Mouse (Mus musculus) limb, embryonic 14.5 days (tissue): ENCODE measurements around the gene Fen1. TPM values are rescaled to one million over a fixed set of nuclear protein-coding genes. Genes with fewer than 3 reads are reported as not detected.

Experiments
- ATAC-seq: fragments of 200-750 bp; cut with Nextera tagmentation; 2 replicates; pipeline ENCODE4 v1.8.0; 2017; ENCODE audit warnings: low read depth, moderate number of reproducible peaks, moderate TSS enrichment; ENCODE audit not compliant: low FRiP score
- DNase-seq: peaks from one replicate; pipeline ENCODE4 v3.0.0-alpha.2; 2015; ENCODE audit warnings: low spot score
- H3K27ac ChIP-seq: fragments of 300-500 bp; sonication (generic); replicated peaks from 2 replicates; pipeline ENCODE4 v1.5.1; 2014; ENCODE audit warnings: low read depth, mild to moderate bottlenecking, low read length, moderate library complexity, mixed read lengths
- H3K27me3 ChIP-seq: fragments of 300-500 bp; sonication (generic); 2 replicates; pipeline ENCODE4 v1.6.1; 2014; ENCODE audit warnings: low read length, mixed read lengths; ENCODE audit not compliant: control insufficient read depth, insufficient read depth
- H3K36me3 ChIP-seq: fragments of 300-500 bp; sonication (generic); 2 replicates; pipeline ENCODE4 v1.6.1; 2014; ENCODE audit warnings: mild to moderate bottlenecking, low read length, moderate library complexity, mixed read lengths; ENCODE audit not compliant: control insufficient read depth, insufficient read depth
- H3K4me1 ChIP-seq: fragments of 300-500 bp; sonication (generic); 2 replicates; pipeline ENCODE4 v1.6.1; 2014; ENCODE audit warnings: antibody characterized with exemption, low read length, mixed read lengths; ENCODE audit not compliant: control insufficient read depth, insufficient read depth
- H3K4me2 ChIP-seq: fragments of 300-500 bp; sonication (generic); replicated peaks from 2 replicates; pipeline ENCODE4 v1.6.1; 2014; ENCODE audit warnings: low read depth, mild to moderate bottlenecking, low read length, moderate library complexity; ENCODE audit not compliant: severe bottlenecking
- H3K4me3 ChIP-seq: fragments of 300-500 bp; sonication (generic); replicated peaks from 2 replicates; pipeline ENCODE4 v1.5.1; 2014; ENCODE audit warnings: low read length
- H3K9ac ChIP-seq: fragments of 300-500 bp; sonication (generic); 2 replicates; pipeline ENCODE4 v1.6.1; 2014; ENCODE audit warnings: mild to moderate bottlenecking, low read depth, low read length, moderate library complexity; ENCODE audit not compliant: severe bottlenecking
- H3K9me3 ChIP-seq: fragments of 300-500 bp; sonication (generic); 2 replicates; pipeline ENCODE4 v1.6.1; 2016; ENCODE audit warnings: low read length; ENCODE audit not compliant: control insufficient read depth
- POLR2A ChIP-seq: fragments of 200-500 bp; IDR thresholded peaks from 2 replicates; pipeline ENCODE4 v1.8.0; 2012; ENCODE audit warnings: inconsistent platforms, mild to moderate bottlenecking, moderate library complexity, borderline replicate concordance; ENCODE audit not compliant: insufficient read depth, insufficient read length; ENCODE audit errors: extremely low read depth
- WGBS: fragments of 180-500 bp; shearing (Covaris S2); extraction: QIAGEN DNeasy Blood & Tissue Kit; methylation state at CpG from one replicate; pipeline ENCODE4 v1.1.7; 2014; 5-methylcytosine and 5-hydroxymethylcytosine counted together
- polyA plus RNA-seq, 2 experiments: library from polyadenylated mRNA; depleted of rRNA in 1 of 2; stranded (reverse) in 1 of 2; unstranded in 1 of 2; fragments of >200 nt; fragmentation: Nextera tagmentation in 1 of 2; extraction: Ambion mirVana in 1 of 2; gene quantifications; 2 replicates each; pipeline versions ENCODE4 v1.2.1 to v1.2.3; 2012 to 2014

Gene Fen1
- polyA plus RNA-seq, 2 experiments: 40.8 to 58.2 TPM

- Histone ChIP-seq H3K36me3 (no peaks in the 10 kb centered on the region), H3K4me2 (no peak overlapping the region), H3K27me3 (no peaks in the 10 kb centered on the region), H3K27ac (no peak overlapping the region), H3K4me3 (no peak overlapping the region), H3K4me1 (peaks cover 15% of the 10 kb centered on the region), H3K9ac (no peak overlapping the region), H3K9me3 (no peaks in the 10 kb centered on the region)
- no peak for DNase-seq
- 30% methylated on average over 9 of the region's 9 CpGs for WGBS
- no peak for ATAC-seq
- no peak for TF ChIP-seq POLR2A
Measured at GRCm38 (mm10) chr19:10232327-10233017, 28.5 kb upstream of the Fen1 start.

GRCm38 (mm10) chr19:10231871-10232270 lies 27.9 kb upstream of the Fen1 start:
- H3K27me3 ChIP-seq: no peaks in the 10 kb centered on the region
- no peak overlapping the region for H3K4me2 ChIP-seq
- no peak overlapping the region for H3K9ac ChIP-seq
- DNase-seq (no peak), ATAC-seq (no peak)
- no peaks in the 10 kb centered on the region for H3K9me3 ChIP-seq
- no peak overlapping the region for H3K4me3 ChIP-seq
- H3K4me1 ChIP-seq: peaks cover 15% of the 10 kb centered on the region
- H3K36me3 ChIP-seq: no peaks in the 10 kb centered on the region
- 17% methylated on average over 5 of the region's 5 CpGs for WGBS
- H3K27ac ChIP-seq: no peak overlapping the region
- no peak for TF ChIP-seq POLR2A

- Histone ChIP-seq H3K27me3 (no peaks in the 10 kb centered on the region), H3K27ac (no peak overlapping the region), H3K4me1 (peaks cover 15% of the 10 kb centered on the region), H3K9ac (no peak overlapping the region), H3K9me3 (no peaks in the 10 kb centered on the region), H3K4me3 (no peak overlapping the region), H3K36me3 (no peaks in the 10 kb centered on the region), H3K4me2 (no peak overlapping the region)
- TF ChIP-seq POLR2A: no peak
- DNase-seq: no peak
- ATAC-seq: no peak
- WGBS: 2% methylated on average over 7 of the region's 7 CpGs
Measured at GRCm38 (mm10) chr19:10231016-10231415, 27.0 kb upstream of the Fen1 start.

GRCm38 (mm10) chr19:10225767-10226166 lies 21.8 kb upstream of the Fen1 start:
- Histone ChIP-seq H3K4me1 (0 out of 2 replicates have a peak, but pooled peaks cover 2% of the 10 kb centered on the region), H3K27ac (no peak overlapping the region), H3K9me3 (no peaks in the 10 kb centered on the region), H3K36me3 (no peaks in the 10 kb centered on the region), H3K9ac (no peak overlapping the region), H3K4me3 (no peak overlapping the region), H3K27me3 (no peaks in the 10 kb centered on the region), H3K4me2 (no peak overlapping the region)
- DNase-seq: no peak
- 60% methylated on average over 4 of the region's 4 CpGs for WGBS
- TF ChIP-seq POLR2A: no peak
- no peak for ATAC-seq

- no peaks in the 10 kb centered on the region for H3K36me3 ChIP-seq
- no peak overlapping the region for H3K27ac ChIP-seq
- H3K9ac ChIP-seq: no peak overlapping the region
- no peak for TF ChIP-seq POLR2A
- ATAC-seq (no peak), DNase-seq (no peak)
- no peaks in the 10 kb centered on the region for H3K4me1 ChIP-seq
- no peaks in the 10 kb centered on the region for H3K9me3 ChIP-seq
- H3K27me3 ChIP-seq: no peaks in the 10 kb centered on the region
- H3K4me2 ChIP-seq: no peak overlapping the region
- WGBS: 48% methylated on average over 26 of the region's 26 CpGs
- H3K4me3 ChIP-seq: no peak overlapping the region
Measured at GRCm38 (mm10) chr19:10224637-10225453, 20.9 kb upstream of the Fen1 start.
